Mouse (Mus musculus): Measurements from ENCODE around the gene Olfr293.

Gene Olfr293

DNA sequence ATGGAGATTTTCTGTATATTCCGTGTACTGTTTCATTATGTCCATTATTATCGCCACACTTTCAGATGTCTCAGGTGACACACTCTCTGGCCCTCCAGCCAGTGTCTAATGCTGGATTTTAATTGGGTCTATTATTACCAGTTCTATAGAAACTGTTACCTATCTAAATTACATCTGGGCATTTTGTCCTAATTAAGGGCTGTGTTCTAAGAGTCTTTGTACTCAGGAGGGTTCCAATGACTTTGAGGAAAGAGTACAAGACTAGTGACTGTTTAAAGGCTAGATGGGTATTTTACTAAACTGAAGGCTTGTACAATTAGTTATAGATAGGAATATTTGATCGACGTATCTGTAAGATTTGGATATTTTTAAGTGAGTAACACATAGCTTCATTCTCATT lies at the start of gene Olfr293:
Gene Olfr293, plus strand, starts transcription at position 301 of the 400 bp plus-strand sequence.
- DNase-seq (ENCODE audit: low spot score in 2 of 2), result no peak

- no peak for DNase-seq (ENCODE audit: low spot score in 2 of 2)
Observed at GRCm38 (mm10) chr7:86616543-86616942, 32.3 kb upstream of the Olfr293 start, which contains the start of gene Olfr294. TSS of gene Olfr294 (minus strand) at chr7:86616643.

- DNase-seq (ENCODE audit: low spot score in 2 of 2), result no peak
Observed at GRCm38 (mm10) chr7:86688030-86688429, 39.2 kb downstream of the Olfr293 start, which contains the start of gene Olfr292. TSS of gene Olfr292 (plus strand) at chr7:86688330.

Measured in right cerebral cortex, postnatal 36 days (tissue).